Mouse (Mus musculus): Measurements from ENCODE around the gene Ppil6.

The Ppil6 gene

GRCm38 (mm10) chr10:41520410-41520673 lies 30.1 kb downstream of the Ppil6 start:
- in situ Hi-C loops (cut with MboI, MseI) = loop anchor here (5.0 kb wide), 1 partner anchor 747 kb away; no protein-coding TSS in a partner anchor

- in situ Hi-C loops (cut with MboI, MseI) = loop anchor here (5.0 kb wide), 1 partner anchor 744 kb away; no protein-coding TSS in a partner anchor
Measured at GRCm38 (mm10) chr10:41523386-41523785, 33.1 kb downstream of the Ppil6 start.

DNA sequence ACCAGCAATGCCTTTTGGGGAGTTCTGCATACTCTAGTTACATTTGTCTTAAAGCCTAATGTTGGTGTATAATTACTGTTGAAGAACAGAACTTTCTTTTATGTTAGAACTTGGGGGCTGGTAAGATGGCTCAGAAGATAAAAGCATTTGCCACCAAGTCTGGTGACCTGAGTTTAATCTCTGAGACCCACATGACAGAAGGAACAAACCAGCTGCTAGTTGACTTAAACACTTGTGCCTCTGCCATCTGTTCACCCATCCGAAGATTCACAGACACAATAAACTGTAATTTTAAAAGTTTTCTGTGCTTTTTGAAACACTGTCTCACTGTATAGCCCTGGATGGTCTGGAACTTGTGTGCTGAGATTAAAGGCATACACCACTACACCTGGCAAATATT lies 35.5 kb downstream of the Ppil6 start:
- in situ Hi-C loops (cut with MboI, MseI) = no loop called here

DNA sequence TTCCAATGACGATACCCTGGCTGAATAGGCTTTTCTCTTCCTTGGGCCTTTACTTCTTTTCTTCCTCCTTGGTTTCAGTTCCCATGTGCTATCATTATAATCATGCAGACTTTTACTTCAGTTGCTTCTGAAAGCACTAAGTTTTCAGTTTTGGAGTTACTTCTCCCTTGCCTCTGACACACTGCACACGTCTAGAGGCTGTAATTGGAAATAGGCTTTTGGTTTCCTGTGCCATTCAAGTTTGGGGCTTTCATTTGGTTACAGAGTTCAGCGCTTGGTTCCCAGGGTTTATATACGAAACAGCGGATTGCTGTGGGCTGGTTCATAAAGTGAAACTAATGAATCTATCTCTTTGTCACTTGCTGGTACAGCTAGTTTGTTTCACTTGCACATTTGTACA lies 39.7 kb downstream of the Ppil6 start:
- in situ Hi-C loops (cut with MboI, MseI) = no loop called here

DNA sequence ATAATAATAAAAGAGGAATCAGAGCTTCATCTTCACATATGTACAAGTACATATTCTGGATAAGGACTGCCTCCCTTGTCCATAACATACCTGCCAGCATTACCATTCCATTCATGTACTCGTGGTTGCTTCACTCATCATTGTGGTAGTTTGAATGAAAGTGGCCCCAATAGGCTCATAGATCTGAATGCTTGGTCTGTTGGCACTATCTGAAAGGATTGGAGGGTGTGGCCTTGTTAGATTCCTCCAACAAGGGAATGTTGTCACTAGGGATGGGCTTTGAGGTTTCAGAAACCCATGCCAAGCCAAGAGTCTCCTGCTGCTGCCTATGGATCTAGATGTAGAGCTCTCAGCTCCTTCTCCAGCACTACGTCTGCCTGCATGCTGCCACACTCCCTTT lies 45.8 kb downstream of the Ppil6 start:
- in situ Hi-C loops (cut with MboI, MseI) = no loop called here

DNA sequence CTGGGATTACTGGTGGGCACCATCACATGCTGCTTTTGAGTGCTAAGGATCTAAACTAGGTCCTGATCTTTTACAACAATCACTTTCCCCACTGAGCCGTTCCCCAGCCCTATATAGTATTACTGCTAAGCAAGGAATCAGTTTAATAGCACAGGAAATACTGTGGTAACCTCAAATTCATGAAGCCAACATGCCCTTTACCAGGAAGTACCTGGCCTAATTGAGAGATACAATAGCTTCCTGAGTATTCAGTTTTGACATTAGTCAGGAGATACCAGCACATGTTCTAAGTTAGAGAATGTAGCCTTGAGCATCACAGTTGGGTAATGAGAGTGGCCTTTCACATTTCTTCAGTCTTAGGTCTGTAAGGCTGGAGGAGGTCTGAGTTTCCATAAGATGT lies 46.5 kb downstream of the Ppil6 start:
- in situ Hi-C loops (cut with MboI, MseI) = no loop called here

DNA sequence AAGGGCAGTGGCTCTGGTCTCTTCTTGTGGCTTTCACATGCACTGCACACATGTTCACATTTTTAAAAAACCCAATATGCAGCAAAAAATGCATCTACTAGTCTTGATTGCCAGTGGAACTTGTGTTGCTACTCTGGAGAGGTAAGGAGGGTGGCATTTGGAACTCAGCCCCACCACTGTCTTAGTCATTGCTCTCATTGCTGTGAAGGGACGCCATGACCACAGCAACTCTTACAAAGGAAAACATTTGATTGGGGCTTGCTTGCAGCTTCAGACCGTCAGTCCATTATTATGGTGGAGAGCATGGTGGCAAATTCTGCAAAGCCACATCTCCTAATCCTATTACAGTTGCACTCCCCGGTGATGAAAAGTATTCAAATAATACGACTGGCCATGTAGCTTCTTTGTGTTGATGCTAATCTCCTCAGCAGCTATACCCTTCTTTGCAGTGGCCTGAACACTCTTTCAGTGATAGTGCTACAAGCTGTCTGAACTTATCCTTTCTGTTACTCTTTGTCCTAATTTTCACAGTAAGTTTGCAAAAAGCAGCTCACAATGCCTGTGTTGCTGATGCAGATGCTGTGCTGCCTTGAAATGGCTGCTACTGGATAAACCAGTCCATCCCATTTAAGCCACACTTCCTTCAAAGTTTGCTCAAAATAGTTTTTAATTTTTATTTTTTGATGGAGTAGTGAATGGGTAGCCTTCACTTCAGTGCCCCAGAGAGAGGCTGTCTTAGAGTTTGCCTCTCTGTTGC lies 47.2 kb downstream of the Ppil6 start:
- in situ Hi-C loops (cut with MboI, MseI) = no loop called here

DNA sequence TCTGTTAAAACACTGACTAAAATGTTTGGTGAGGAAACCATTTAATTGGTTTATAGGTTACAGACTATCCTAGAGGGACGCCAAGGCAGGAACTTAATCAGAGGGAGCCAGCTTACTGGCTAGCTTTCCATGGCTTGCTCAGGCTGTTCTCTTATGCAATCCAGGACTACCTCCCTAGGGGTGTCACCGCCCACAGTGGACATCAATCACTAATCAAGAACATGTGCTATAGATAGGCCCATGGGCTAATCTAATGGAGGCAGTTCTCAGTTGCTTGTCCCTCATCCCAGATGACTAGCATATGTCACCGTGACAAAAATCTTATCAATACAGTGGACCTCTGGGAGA lies 47.7 kb downstream of the Ppil6 start:
- in situ Hi-C loops (cut with MboI, MseI) = no loop called here

DNA sequence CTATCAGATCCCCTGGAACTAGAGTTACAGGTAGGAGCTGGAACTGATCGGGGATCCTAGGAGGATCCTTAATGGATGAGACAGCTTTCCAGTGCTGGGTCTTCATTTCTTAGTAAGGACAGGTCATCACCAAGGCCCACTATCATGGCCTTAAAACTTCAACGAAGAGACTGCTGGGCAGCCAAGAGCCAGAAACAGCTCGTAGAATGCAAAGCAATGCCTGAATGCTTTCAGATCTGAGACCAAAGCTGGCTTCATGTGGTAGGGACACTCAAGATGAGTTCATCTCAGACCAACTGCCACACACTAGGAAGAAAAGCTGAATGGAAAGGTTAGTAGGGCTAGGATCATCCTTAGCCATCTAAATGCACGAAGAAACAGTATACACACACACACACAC lies 48.7 kb downstream of the Ppil6 start:
- in situ Hi-C loops (cut with MboI, MseI) = no loop called here

GRCm38 (mm10) chr10:41542057-41542456 lies 51.8 kb downstream of the Ppil6 start:
- in situ Hi-C loops (cut with MboI, MseI) = no loop called here

- in situ Hi-C loops (cut with MboI, MseI) = no loop called here
Measured at GRCm38 (mm10) chr10:41543439-41543838, 53.2 kb downstream of the Ppil6 start.

DNA sequence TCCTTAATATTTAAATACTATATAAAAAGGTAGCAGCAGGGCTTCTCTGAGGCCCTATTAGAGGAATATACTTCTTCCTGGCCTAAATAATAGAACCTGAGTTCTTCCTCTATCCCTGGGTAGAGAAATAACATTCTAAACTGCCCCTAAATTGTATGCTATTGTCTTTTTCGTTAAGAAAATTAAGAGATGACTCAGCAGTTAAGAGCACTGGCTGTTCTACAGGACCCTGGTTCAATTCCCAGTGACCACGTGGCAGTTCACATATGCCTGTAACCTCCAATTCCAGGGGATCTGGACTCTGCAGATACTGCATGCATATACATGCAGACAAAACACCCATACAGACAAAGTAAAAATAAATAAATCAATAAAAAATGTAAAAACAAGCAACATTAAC lies 53.6 kb downstream of the Ppil6 start:
- in situ Hi-C loops (cut with MboI, MseI) = no loop called here

GRCm38 (mm10) chr10:41544481-41545190 lies 54.4 kb downstream of the Ppil6 start:
- in situ Hi-C loops (cut with MboI, MseI) = no loop called here

GRCm38 (mm10) chr10:41545224-41545755 lies 55.1 kb downstream of the Ppil6 start:
- in situ Hi-C loops (cut with MboI, MseI) = no loop called here

DNA sequence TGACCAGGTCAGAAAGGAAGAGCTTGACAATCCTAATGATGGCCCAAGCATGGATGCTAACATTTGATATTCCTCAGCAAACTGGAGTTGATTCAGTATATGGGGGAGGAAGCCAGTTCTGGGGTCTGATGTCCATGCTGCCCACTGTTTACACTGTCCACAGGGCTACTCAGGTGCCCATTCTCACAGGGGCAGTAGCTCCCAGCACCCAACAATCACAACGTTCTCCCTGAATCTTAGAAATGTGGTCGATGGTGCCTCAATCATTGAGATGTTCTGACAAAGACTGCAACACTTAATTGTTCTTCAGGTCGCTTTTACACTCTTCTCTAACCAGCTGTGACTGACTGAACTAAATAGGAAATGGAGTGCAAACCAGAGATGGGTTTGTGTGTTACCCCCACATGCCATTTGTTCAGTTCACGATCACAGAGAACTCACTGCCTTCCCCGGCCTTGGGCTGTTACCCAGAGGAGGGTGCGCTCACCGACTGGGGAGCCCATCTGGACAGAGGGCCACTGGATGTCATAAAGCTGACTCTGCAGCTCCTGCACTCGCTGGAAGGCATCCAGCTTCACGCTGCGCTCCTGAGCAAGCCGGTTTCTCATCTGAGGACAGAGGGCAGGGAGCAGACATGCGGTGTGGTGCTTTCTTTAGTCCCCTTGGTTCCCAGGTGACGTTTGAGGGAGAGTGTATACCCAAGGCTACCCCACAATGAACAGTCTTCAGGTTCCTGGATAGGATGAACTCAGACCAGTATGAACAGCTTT lies 56.3 kb downstream of the Ppil6 start:
- in situ Hi-C loops (cut with MboI, MseI) = no loop called here

- in situ Hi-C loops (cut with MboI, MseI) = no loop called here
Measured at GRCm38 (mm10) chr10:41550711-41551110, 60.5 kb downstream of the Ppil6 start.

- in situ Hi-C loops (cut with MboI, MseI) = no loop called here
Measured at GRCm38 (mm10) chr10:41552319-41552718, 62.1 kb downstream of the Ppil6 start.

- in situ Hi-C loops (cut with MboI, MseI) = no loop called here
Measured at GRCm38 (mm10) chr10:41552847-41553589, 62.8 kb downstream of the Ppil6 start.

DNA sequence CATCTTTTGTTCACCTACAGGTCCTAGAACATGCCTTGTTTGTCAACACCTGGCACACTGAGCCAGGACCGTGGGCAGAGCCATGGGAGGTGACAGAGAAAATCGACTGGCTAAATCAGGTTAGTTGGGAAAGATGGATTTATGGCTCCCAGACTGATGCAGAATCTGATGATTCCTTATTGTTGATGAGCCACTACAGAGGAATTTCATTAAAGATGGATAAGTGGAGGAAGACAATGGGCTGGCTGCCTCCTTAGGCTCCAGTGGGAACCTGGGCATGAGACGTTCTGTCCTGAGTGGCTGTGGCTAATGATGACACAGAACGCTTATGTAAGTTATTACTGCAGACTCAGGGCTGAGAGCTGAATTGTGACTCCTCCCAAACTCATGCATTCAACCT lies 63.5 kb downstream of the Ppil6 start:
- in situ Hi-C loops (cut with MboI, MseI) = no loop called here

GRCm38 (mm10) chr10:41555081-41555480 lies 64.8 kb downstream of the Ppil6 start:
- in situ Hi-C loops (cut with MboI, MseI) = loop anchor here (5.0 kb wide), 1 partner anchor 683 kb away; no protein-coding TSS in a partner anchor

- in situ Hi-C loops (cut with MboI, MseI) = loop anchor here (5.0 kb wide), 1 partner anchor 686 kb away; no protein-coding TSS in a partner anchor
Measured at GRCm38 (mm10) chr10:41558401-41558800, 68.2 kb downstream of the Ppil6 start.
